Mouse (Mus musculus): ENCODE results near the gene Ltbr.
A peak's percentile ranks its signal among the peaks of the same experiment; 100 is the strongest.

Gene Ltbr

DNA sequence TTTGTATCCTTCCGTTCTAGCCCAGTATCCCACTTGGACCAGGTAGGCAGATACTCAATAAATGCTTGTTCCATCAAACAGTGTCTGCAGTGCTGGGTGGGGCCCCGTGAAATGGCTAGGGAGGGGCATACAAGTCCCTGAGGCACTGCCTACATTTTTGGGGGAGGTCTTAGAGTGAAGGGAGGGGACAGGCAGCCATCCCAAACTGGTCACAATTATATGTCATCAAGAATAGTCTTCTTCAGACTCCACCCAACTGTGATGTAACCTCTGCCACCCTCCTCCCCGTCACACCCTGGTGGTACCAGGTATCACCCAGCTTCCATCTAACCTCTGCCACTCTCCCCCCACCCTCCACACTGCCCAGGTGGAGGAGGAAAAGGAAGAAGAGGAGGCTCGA is 31.2 kb upstream of the Ltbr start:
- no peak for DNase-seq (ENCODE audit: low spot score in 2 of 2)

DNA sequence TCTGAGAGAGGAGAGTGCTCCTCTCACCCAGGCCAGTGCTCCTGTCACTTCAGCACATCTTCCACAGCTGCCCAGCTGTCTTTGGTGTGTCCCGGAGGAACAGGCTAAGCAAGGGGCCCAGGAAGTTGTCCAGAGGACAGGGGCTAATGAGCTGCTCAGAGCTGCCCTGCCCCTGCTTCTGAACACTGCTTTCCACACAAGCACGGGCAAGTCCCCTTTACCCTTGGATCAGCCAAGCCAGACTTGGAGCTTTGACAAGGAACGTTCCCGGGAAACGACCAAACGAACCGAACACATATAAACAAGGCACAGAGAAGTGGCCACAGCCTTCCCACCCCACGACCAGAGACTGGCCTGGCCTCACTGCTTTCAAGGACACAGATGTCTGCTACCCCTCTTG is 30.4 kb upstream of the Ltbr start:
- DNase-seq (ENCODE audit: low spot score in 2 of 2), result no peak

DNA sequence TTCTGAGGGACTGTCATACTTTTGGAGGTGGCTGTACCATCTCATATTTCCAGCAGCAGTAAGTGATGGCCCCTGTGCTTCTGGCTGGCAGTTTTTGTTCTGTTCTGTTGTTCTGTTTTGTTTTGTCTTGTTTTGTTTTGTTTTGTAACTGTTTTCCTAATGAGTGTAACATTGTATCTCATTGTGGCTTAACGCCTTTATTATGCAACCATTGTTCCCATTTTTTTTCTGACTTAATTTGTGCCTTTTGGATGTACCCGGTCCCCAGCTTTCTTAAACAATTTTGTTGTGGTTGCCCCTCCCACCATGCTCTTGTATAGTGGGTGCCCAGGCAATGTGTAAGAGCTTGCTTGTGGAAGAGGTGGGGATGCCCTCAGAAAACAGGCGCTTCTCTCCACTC is 28.5 kb upstream of the Ltbr start:
- no peak for DNase-seq (ENCODE audit: low spot score in 2 of 2)

DNA sequence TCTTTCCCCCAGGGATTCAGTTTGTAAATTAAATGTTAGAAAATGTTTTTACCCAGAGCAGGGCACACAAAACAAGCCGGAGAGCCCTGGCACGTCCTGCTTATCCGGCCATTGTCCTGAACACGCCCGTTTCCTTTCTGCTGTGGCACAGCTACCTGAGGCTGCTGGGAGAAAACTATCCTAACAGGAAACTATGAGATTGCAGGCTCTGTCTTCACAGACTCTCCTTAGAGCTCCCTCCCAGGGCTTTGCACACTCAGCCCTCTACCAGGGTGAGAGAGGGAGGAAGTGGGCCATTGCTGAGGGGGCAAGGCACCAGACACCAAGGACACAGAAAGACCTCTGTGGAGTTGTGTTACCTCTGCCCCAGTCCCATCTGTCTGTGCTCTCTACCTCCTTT is 26.6 kb upstream of the Ltbr start:
- no peak for DNase-seq (ENCODE audit: low spot score in 2 of 2)

DNA sequence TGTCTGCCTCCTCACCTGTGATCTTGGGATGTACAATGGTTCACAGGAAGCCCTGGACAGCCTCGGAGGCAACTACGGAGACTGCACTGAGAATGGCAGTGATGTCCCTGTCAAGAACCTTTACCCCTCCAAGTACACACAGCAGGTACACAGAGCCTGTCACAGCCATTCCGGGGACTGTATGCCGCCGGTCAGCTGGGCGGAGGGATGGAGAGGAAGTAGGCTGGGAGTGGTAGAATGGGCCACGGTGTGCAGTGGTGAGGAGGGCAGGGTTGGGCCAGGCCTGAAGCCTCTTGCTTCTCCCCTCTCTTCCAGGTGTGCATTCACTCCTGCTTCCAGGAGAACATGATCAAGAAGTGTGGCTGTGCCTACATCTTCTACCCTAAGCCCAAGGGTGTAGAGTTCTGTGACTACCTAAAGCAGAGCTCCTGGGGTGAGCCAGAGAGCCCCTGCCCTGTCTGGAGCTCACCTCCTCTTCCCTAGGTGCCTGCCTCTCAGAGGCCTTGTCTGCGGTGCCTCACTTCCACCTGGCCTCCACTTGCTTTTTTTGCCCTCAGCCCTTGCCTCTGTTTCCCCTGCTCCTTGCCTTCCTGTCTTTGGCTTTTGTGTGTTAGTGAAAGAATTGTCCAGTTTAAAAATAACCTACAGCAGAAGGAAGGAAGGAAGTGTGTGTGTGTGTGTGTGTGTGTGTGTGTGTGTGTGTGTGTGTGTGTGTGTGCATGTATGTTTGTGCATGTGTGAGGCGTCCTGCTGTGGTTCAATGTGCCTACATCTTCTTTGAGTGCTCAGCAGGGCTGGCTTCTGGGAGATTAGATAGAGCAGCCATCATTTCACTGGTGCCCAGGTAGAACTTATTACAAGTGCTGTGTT is 25.3 kb upstream of the Ltbr start:
- DNase-seq (ENCODE audit: low spot score in 2 of 2), result no peak

DNA sequence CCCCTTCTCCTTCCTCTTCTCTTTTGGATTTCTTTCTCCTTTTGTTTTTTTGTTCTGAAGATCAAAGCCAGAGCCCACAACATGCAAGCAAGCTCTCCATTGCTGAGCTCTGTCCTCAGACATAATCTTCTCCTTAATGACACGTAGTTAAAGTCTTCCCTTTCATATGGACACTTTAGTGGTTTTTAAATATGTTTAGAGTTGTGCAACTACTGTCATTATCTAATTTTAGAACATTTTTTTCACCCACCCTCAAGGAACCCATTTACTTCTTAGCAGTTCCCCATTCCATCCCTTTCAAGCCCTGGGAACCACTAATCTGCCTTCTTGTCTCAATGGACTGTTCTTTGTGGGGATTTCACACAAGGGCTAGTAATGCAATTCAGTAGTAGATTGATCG is 20.7 kb upstream of the Ltbr start:
- no peak for DNase-seq (ENCODE audit: low spot score in 2 of 2)

DNA sequence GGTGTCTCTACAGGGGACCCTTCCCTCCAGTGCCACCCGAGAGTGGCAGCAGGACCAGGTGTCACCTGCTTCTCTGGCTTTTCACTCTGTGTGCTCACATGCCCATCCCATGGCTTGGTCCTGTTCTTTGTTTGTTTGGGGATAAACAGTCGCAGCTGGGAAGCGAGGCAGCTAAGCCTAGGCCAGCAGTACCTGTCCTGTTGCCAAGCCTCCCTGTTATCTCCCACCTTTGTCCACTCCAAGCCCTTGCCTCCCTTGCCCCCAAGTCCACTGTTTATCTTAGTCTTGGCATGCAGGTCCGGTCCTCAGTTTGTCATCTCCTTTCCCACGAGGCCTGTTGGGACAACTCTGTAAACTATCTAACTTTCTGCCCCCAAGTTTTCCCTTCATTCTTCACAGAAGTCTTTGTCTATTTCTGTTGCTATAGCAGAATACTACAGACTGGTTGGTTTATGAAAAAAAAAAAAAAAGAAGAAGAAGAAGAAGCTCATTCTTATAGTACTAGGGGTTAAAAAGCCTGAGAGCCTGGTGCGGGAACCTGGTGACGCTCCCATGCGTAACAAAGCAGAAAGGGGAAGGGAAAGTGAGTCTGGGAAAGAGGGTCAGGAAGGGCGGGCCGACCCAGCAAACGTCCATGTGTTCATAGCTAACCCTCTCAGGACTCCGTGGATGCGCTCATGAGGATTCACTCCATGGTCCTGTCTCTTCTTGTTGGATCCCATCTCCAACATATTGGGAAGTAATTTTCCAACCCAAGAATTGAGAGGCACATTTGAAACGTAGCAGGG is 19.6 kb upstream of the Ltbr start:
- DNase-seq (ENCODE audit: low spot score in 2 of 2), result no peak

DNA sequence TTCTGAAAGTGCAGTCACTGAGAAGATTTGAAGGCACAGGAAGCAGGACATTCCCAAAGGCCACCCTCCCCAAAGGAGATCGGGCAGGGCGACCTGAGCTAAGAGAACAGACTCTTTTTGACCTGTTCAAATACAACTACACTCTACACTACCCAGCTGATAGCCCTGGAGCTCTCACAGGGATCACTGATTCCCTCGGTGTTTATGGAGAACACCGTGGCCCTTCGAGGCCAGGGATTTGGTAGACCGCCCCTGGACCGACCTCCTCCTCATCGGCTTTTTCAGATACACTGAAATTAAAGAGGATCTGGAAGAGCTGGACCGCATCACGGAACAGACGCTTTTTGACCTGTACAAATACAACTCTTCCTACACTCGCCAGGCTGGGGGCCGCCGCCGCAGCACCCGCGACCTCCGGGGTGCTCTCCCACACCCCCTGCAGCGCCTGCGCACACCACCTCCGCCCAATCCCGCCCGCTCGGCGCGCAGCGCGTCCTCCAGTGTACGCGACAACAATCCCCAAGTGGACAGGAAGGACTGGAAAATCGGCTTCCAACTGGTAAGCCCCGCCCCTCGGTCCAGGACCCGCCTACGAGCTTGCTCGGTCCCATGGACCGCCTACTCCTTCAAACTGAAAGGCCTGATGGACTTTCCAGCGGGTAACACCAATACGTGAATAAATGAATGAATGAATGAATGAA is 17.1 kb upstream of the Ltbr start:
- DNase-seq (ENCODE audit: low spot score in 2 of 2), result peak in 1 of 2 experiments; percentile 66

DNA sequence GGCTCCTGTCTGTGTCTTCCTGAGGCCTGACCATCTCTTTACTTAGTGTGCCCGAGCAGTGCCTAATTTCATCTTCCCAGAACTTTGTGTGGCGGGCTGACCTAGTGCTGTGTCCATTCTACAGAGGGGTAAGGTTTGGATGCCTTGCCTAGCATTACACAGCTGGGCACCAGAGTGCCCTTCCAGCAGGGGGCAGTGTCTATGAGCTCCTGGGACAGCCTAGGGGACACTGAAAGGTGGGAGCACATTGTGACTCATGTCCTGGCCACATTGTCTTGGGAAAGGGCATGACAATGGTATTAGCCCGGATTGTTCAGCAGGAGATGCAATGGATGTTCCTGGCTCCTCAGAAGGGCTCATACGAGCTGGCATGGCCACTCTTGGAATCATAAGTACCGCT is 14.6 kb upstream of the Ltbr start:
- DNase-seq (ENCODE audit: low spot score in 2 of 2), result peak; percentile 26 to 56

DNA sequence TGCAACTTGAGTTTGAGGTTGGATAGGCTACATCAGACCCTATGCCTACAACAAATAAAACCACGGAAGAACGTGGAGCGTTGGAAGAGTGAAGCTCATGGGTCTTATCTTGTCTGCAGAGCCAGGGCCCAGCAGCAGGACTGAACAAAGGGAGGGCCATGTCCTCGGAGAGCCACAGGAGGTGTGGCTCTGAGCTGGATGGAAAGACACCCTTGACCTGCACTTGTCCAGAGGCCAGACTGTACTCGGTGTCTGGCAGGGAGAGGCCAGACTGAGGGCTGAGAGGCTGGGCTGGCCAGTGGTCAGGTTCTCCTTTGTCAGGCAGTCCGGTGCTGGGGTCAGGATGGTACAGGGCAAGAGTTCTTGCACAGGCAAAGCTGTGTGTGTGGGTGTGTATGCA is 11.7 kb upstream of the Ltbr start:
- no peak for DNase-seq (ENCODE audit: low spot score in 2 of 2)

DNA sequence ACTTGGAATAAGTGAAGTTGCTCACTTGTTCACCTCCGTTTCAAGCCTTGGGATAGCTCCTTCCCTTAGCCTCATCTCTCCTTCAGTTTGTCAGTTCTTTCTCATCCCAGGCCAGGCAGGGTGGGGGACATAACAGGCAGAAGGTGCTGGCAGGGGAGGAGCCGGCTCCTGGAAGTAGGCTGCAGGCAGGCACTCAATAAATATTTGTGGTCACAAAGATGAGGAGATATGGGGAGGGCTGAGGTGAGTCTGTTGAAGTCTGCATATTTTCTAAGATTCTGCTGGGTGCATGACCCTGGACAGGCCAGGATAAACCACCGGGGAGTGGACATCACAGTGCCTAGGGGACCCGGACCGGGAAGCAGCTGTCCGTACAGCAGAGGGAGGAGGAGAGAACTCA is 9.9 kb upstream of the Ltbr start:
- no peak for DNase-seq (ENCODE audit: low spot score in 2 of 2)

DNA sequence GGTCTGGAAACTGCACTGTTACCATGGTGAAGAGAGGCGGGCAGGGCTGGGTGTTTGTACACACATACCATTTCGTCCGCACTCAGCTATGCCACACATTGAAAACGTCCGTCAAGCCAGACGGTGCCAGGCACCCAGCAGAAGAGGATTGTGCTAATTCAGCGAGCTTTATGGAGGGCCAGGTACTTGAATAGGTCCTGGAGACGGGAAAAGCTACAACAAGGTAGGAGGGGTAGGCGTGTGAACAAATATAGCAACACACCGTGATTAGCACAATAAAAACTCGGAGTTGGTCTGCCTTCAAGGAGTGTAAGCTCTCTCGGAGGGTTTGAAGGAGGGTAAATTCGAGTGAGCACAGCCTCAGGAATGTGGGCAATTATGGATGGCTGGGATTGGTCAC is 9.1 kb upstream of the Ltbr start:
- no peak for DNase-seq (ENCODE audit: low spot score in 2 of 2)

DNA sequence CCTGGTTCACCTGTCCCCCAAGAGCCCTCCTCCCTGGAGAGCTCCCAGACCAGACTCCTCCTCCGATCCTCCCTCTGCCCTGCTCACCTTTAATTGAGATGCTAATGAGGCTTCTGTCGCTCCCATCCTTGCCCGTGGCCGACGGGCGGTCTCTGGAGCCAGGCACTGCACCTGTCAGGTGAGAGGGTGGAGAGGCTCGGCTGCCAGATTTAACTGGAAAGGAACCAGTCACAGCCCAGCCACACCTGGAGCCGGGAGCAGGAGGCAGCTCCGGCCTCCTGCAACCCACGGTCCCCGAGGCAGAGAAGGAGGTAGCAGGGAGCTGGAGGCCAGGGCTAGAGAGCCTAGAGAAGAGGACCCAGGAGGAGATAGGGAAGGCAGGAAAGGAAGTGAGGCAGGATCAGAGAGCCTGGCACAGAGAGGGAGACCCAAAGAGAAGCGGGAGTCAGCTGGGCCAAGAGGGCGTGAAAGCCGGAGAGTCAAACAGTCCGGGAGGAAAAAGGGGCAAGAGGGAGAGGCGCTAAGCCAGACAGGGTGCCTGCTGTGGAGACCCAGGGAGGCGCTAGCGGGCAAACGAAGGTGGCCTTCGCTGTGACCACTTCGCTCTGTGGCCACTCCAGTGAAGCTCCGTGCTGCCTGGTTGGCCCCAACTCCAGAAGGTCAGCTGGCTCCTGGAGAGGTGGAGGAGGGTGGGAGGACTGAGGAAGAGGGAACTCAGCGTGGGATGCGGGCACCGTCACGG is 7.6 kb upstream of the Ltbr start:
- no peak for DNase-seq (ENCODE audit: low spot score in 2 of 2)

DNA sequence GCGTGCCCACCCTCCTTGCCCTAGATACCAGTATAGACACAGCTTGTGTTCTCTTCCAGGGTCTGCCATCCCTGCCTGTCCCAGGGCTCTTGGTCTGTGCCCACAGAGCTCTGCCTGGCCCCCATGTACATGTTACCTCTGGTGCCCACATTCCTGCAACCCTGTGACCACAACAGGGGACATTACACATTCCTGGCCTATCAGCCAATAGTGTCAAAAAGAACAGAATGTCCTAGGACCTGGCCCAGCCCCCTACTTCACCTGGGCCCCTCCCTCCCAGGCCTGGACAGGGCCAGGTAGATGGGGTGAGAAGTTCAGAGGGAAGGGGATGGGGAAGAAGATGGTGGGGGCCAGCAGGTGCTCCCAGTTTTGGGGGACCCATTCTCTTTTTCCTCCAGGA is 6.6 kb upstream of the Ltbr start, which contains the start of gene Scnn1a:
Gene Scnn1a (plus strand): TSS at position 337 of the 400 bp plus-strand sequence.
- no peak for DNase-seq (ENCODE audit: low spot score in 2 of 2)

DNA sequence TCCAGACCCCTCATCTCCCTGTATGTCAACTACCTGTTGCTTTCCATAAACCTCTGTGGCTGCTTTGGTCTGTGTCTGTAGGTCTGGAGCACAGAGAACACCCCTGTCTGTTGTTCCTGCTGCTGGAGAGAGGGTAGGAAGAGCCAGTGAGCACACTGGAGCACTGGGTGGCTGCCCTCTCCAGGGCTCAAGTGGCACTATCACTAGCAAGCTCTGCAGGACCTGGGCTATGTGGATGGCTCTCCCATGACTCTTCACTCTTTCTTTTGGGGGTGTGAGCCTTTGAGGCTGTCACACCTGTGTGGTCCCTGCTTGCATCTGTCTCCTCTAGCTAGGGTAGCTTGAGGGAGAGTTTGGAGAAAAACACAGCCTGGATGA is 6.2 kb upstream of the Ltbr start:
- DNase-seq (ENCODE audit: low spot score in 2 of 2), result no peak

DNA sequence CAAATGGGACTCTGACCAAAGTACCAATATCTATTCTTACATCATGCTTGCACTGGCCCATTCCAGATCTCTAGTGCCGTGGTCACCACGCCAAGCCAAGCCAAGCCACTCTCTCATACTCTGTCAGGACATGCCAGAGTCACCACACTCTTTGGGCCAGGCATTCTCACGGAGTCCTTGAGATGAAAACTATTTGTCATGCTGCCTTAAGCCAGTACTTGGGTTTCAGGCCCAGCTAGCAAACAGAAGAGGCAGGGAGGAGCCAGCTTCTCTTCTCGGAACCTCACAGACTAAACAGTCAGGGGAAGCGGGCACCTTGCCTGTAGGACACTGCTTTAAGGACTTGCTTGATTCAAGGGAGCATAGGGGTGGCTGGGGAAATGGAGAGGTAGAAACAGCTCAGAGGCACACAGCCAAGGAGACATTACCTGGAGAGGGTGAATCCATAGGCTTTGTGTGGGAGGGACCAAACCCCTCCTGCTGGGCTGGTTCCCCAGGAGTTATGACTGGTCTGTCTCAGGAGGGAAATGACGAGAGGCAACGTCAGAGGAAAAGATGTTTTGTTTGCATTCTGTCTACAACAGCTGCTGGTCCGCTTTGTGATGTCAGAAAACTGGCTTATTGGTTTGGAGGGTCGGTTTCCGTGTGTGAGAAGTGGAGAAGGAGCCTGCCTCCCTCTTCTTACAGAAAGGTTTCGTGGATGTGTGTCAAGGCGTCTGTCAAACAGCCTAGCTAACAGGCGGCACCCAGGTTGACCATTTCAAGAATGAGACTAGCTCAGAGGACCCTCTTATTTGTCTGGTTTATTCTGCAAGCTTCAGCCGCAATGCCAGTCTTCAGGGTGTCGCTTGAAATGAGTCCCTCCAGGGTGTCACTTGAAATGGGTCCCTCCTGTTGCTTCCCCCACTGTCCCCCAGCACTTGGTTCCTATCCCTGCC is 5.6 kb upstream of the Ltbr start:
- DNase-seq (ENCODE audit: low spot score in 2 of 2), result no peak

DNA sequence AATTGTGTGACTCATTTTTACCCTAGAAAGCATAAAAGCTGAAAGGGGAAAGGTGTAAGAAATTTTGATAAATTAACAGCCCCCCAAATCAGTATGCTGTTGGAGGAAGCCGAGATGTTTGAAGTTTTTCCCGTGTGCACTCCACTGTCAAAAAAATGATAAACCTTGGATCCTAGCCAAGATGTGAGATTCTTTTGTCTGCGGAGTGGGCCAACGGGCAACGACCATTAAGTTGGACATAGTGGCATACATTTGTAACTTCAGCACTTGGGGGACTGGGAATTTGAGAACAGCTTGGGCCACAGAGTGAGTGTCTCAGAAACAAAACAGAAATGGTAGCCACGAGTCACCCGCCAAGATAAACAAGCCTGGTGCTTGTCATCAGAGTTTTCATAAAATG is 3.4 kb upstream of the Ltbr start:
- DNase-seq (ENCODE audit: low spot score in 2 of 2), result no peak

DNA sequence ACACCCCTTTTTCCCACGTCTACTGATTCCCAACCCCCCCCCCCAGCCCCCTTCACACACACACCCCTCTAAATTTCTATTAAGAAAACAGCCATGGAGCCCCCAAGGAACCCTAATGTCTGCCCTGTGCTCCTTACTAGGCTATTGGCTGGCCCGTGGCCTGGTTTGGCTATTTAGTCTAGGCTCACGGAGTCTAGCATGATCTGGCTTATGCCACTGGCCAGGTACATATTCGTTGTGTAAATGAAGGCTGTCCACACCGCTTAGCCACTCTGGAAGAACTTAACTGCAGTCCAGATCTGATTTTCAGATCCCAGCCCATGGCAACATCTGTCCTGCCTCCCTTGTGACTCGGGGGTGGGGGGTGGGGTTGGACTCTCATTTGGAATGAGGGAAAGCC is 1.1 kb upstream of the Ltbr start:
- DNase-seq (ENCODE audit: low spot score in 2 of 2), result no peak

DNA sequence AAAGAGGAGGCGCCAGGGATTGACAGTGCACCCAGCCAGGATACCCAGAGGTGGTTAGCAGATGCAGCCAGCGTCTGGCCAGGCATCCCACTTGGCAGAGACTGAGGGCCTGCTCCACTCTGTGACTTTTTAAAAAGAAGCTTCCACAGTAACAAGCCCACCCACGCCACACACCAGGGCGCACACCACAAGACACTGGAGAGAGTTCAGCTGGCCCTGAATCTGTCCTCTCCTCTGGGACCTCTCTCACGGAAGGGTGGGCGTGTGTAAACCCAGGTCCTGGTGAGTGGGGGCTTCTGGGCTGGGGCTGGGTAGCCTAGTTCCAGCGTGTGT is 512 bp upstream of the Ltbr start:
- no peak for DNase-seq (ENCODE audit: low spot score in 2 of 2)

DNA sequence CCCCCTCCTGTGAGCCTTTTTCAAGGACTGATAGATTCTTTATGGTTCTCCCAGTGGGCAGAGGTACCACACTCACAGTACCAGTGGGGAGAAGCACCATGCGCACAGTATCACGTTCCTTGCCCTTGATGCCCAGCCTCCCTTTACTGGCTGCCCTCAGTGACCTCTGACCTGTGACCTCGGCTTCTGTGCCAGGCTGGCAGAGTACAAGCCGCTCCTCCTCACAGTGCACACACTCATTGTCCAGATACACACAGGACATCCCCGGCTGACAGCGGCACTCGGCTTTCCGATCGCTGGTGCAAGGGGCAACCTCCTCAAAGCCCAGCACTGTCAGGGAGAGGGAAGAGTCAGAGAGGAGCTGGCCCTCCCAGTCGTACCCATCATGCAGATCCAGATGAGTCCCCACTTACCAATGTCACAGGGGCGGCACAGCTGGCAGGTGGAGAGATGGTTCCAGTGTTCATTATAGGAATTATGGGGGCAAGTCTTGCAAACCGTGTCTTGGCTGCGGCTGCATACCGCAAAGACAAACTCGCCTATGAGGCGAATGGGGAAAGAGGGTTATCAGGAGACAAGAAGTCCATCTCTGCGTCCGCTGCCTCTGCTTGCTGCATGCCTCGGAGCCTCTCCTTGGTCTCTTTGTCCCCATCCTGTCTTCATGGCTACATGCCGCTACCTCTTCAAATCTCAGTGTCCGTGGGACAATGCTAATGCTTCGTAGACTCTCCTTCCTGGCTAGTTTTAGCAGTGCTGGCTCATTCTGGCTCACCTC is 917 bp downstream of the Ltbr start:
- DNase-seq (ENCODE audit: low spot score in 2 of 2), result no peak
